Mouse (Mus musculus): Measurements from ENCODE around the gene Rbpms2.
A peak's percentile ranks its signal among the peaks of the same experiment; 100 is the strongest.

Gene Rbpms2

GRCm38 (mm10) chr9:65629025-65629766 lies at the start of gene Rbpms2:
TSS of gene Rbpms2 (plus strand) at chr9:65629648.
- peak; percentile 95 for DNase-seq

GRCm38 (mm10) chr9:65579781-65580371 lies 49.6 kb upstream of the Rbpms2 start, which contains the start of gene Plekho2:
TSS of gene Plekho2 (minus strand) at chr9:65580040.
- DNase-seq = peak; percentile 100

GRCm38 (mm10) chr9:65580401-65581256 lies 48.8 kb upstream of the Rbpms2 start:
- peak; percentile 99 for DNase-seq

- DNase-seq = peak; percentile 93
Observed at GRCm38 (mm10) chr9:65583045-65583444, 46.4 kb upstream of the Rbpms2 start.

GRCm38 (mm10) chr9:65586406-65587269 lies 42.8 kb upstream of the Rbpms2 start, which contains the start of gene Pif1:
TSS of gene Pif1 (plus strand) at chr9:65587160.
- DNase-seq = peak; percentile 99

- DNase-seq = no peak
Observed at GRCm38 (mm10) chr9:65587270-65587572, 42.2 kb upstream of the Rbpms2 start.

GRCm38 (mm10) chr9:65587573-65588358 lies 41.7 kb upstream of the Rbpms2 start:
- peak; percentile 88 for DNase-seq

- peak; percentile 90 for DNase-seq
Observed at GRCm38 (mm10) chr9:65589091-65589490, 40.4 kb upstream of the Rbpms2 start.

- no peak for DNase-seq
Observed at GRCm38 (mm10) chr9:65592721-65593120, 36.7 kb upstream of the Rbpms2 start.

GRCm38 (mm10) chr9:65593596-65593995 lies 35.9 kb upstream of the Rbpms2 start:
- no peak for DNase-seq

GRCm38 (mm10) chr9:65598765-65599249 lies 30.6 kb upstream of the Rbpms2 start:
- DNase-seq = peak; percentile 94

- DNase-seq = no peak
Observed at GRCm38 (mm10) chr9:65600951-65601350, 28.5 kb upstream of the Rbpms2 start.

GRCm38 (mm10) chr9:65603401-65604102 lies 25.9 kb upstream of the Rbpms2 start:
- no peak for DNase-seq

- peak; percentile 92 for DNase-seq
Observed at GRCm38 (mm10) chr9:65605471-65606136, 23.8 kb upstream of the Rbpms2 start.

- DNase-seq = no peak
Observed at GRCm38 (mm10) chr9:65606321-65607109, 22.9 kb upstream of the Rbpms2 start.

- no peak for DNase-seq
Observed at GRCm38 (mm10) chr9:65607120-65607519, 22.3 kb upstream of the Rbpms2 start.

GRCm38 (mm10) chr9:65611969-65612486 lies 17.4 kb upstream of the Rbpms2 start:
- DNase-seq = no peak

- no peak for DNase-seq
Observed at GRCm38 (mm10) chr9:65613098-65613497, 16.4 kb upstream of the Rbpms2 start.

- DNase-seq = no peak
Observed at GRCm38 (mm10) chr9:65619311-65619710, 10.1 kb upstream of the Rbpms2 start.

Data from heart, adult 11 months (tissue).